Mouse (Mus musculus) hindbrain, embryonic 12.5 days (tissue): ENCODE data around the gene Zfp541. TPM values are rescaled to one million over a fixed set of nuclear protein-coding genes. Genes with fewer than 3 reads are reported as not detected.

Experiments
- ATAC-seq: fragments of 200-750 bp; cut with Nextera tagmentation; 2 replicates; pipeline ENCODE4 v1.8.0; 2017; ENCODE audit warnings: moderate TSS enrichment; ENCODE audit not compliant: low FRiP score
- H3K27ac ChIP-seq: fragments of 300-500 bp; sonication (generic); 2 replicates; pipeline ENCODE4 v1.5.1; 2016; ENCODE audit warnings: mild to moderate bottlenecking
- H3K27me3 ChIP-seq: fragments of 300-500 bp; sonication (generic); 2 replicates; pipeline ENCODE4 v1.6.1; 2016; ENCODE audit warnings: mild to moderate bottlenecking
- H3K36me3 ChIP-seq: fragments of 300-500 bp; sonication (generic); 2 replicates; pipeline ENCODE4 v1.6.1; 2016; ENCODE audit warnings: mild to moderate bottlenecking
- H3K4me1 ChIP-seq: fragments of 300-500 bp; sonication (generic); 2 replicates; pipeline ENCODE4 v1.6.1; 2016
- H3K4me2 ChIP-seq: fragments of 300-500 bp; sonication (generic); replicated peaks from 2 replicates; pipeline ENCODE4 v1.6.1; 2016; ENCODE audit warnings: mild to moderate bottlenecking
- H3K4me3 ChIP-seq: fragments of 300-500 bp; sonication (generic); 2 replicates; pipeline ENCODE4 v1.5.1; 2016; ENCODE audit warnings: mild to moderate bottlenecking
- H3K9ac ChIP-seq: fragments of 300-500 bp; sonication (generic); 2 replicates; pipeline ENCODE4 v1.6.1; 2016; ENCODE audit warnings: mild to moderate bottlenecking, moderate library complexity
- H3K9me3 ChIP-seq: fragments of 300-500 bp; sonication (generic); replicated peaks from 2 replicates; pipeline ENCODE4 v1.6.1; 2016; ENCODE audit warnings: mild to moderate bottlenecking
- WGBS: fragments of 180-500 bp; shearing (Covaris S2); methylation state at CpG from one replicate; pipeline ENCODE4 v1.1.7; 2016; 5-methylcytosine and 5-hydroxymethylcytosine counted together
- polyA plus RNA-seq: library from polyadenylated mRNA; unstranded; fragments of >200 nt; fragmentation: Nextera tagmentation; extraction: Ambion mirVana; gene quantifications from 2 replicates; pipeline ENCODE4 v1.2.1, GENCODE M21; 2016

The Zfp541 gene
- polyA plus RNA-seq, 1 experiment from 2014 or later, result 0.05 TPM

DNA sequence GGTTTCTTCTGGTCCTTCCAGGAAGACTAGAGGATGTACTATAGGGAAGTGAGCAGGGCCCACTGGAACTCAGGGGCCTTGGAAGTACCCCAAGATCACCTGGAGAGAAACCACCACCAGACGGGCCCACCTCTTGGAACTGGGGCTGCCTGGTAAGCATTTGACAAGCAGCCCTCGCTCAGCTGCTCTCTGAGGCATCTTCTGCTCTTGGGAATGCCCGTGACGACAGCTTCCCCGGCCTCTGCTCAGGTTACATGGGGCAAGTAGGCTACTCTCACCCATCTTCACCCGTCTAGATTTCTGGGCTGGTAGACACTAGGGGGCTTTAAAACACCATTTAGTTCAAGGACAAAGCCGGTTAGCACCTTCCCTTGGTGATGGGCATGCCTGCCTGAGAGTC, 39.5 kb downstream of the Zfp541 start:
- Histone ChIP-seq H3K27ac (no peak overlapping the region), H3K4me2 (no peak overlapping the region), H3K4me1 (peaks cover 46% of the 10 kb centered on the region), H3K27me3 (0 out of 2 replicates have a peak, but pooled peaks cover 4% of the 10 kb centered on the region), H3K9ac (no peak overlapping the region), H3K36me3 (peaks cover 20% of the 10 kb centered on the region; the same call in 1 of the 2 replicates), H3K4me3 (no peak overlapping the region), H3K9me3 (no peaks in the 10 kb centered on the region)
- no peak for ATAC-seq
- 76% methylated on average over 7 of the region's 7 CpGs for WGBS

DNA sequence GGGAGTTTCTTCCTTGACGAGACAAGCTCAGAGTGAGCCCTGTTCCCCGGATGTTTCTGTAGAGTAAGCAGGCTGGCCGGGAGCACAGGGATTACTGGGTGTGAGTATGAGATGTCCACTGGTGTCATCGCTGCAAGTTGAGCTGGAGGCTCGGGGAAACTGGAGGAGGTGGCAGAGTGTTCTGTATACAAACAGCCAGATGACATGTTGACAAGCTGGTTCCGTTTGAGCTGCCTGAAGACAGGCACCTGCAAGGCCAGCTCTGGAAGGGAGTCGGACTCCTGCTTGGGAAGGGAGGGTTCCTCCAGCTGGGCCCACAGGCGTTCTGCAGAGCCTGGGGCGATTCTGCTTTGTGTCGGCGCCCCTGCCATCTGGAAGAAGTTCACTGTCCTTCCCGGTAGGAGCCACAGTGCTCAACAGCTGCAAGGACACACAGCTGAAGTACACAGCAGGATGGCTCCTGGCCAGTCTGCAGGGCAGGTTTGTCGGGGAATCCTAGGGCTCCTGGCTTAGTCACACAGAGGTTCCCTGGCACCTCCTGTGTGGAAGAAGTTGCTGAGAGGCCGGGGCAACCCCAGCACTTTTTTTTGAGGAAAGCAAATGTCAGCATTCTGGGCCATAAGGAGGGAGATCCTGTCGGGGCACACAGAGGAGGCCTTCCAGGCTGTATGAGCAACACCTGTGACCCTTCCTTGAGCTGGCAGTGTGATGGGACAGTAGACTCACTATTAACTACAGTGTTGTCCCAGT, 40.3 kb downstream of the Zfp541 start:
- Histone ChIP-seq H3K9me3 (no peaks in the 10 kb centered on the region), H3K4me1 (peaks cover 46% of the 10 kb centered on the region), H3K9ac (0 out of 2 replicates have a peak overlapping the region, but pooled peaks have one; percentile 33), H3K27me3 (no peaks in the 10 kb centered on the region), H3K4me2 (no peak overlapping the region), H3K27ac (no peak overlapping the region), H3K36me3 (peaks cover 20% of the 10 kb centered on the region; the same call in 1 of the 2 replicates), H3K4me3 (no peak overlapping the region)
- 71% methylated on average over 15 of the region's 15 CpGs for WGBS
- ATAC-seq, result no peak

DNA sequence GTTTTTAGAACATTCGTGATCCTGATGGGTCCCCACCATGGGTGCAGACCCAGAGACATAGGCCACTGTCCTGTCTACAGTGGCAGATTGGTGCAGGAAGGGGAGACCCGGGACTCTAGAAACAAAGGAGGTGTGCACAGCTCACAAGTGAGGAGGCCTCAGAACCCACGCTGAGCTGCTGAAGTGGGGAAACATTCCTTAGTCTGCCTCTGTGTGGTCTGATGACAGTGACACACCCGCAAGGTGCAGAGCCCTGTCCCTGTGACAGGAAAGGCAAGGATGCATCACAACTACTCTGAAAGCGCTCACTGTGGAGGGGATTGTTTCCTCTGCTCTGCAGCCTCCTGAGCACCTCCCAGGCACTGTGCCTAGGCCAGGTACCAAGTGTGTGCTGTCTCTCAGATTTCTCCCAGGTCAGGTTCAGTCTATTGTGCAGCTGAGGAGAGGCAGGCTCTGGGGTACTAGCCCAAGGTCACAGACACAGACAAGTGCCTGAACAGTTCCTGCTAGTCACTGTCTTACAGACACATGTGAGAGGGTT, 41.1 kb downstream of the Zfp541 start:
- Histone ChIP-seq H3K27me3 (no peaks in the 10 kb centered on the region), H3K4me3 (no peak overlapping the region), H3K4me2 (no peak overlapping the region), H3K9me3 (no peaks in the 10 kb centered on the region), H3K4me1 (peaks cover 46% of the 10 kb centered on the region), H3K9ac (peak overlapping the region; percentile 19; the same call in 1 of the 2 replicates), H3K27ac (peak overlapping the region; percentile 73), H3K36me3 (peaks cover 28% of the 10 kb centered on the region)
- 85% methylated on average over 5 of the region's 5 CpGs for WGBS
- no peak for ATAC-seq

DNA sequence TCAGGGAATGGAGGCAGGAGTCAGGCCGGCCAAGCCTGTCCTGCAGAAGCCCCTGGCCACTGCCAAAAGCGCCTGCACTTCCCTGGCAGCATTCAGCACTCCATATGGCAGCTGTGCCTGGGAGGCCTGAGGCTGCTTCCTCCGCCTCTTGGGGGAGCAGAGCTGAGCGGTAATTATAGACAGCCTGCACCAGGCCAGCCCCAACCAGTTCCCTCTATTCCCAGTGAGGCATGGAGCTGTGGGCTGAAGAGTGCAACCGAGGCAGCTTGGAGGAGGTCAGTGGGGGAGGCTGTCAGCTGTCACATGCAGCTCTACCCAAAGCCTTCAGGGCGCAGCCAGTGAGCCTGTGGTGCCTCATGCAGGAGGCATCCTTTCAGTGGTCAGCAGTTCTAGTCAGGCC, 42.1 kb downstream of the Zfp541 start:
- WGBS, result 59% methylated on average over 6 of the region's 6 CpGs
- H3K27ac ChIP-seq, result peak overlapping the region; percentile 73
- peaks cover 38% of the 10 kb centered on the region for H3K36me3 ChIP-seq
- no peak overlapping the region for H3K4me3 ChIP-seq
- no peak overlapping the region for H3K4me2 ChIP-seq
- ATAC-seq, result peak; percentile 73
- no peaks in the 10 kb centered on the region for H3K9me3 ChIP-seq
- H3K9ac ChIP-seq, result 0 out of 2 replicates have a peak overlapping the region, but pooled peaks have one; percentile 19
- H3K27me3 ChIP-seq, result no peaks in the 10 kb centered on the region
- peaks cover 46% of the 10 kb centered on the region for H3K4me1 ChIP-seq

DNA sequence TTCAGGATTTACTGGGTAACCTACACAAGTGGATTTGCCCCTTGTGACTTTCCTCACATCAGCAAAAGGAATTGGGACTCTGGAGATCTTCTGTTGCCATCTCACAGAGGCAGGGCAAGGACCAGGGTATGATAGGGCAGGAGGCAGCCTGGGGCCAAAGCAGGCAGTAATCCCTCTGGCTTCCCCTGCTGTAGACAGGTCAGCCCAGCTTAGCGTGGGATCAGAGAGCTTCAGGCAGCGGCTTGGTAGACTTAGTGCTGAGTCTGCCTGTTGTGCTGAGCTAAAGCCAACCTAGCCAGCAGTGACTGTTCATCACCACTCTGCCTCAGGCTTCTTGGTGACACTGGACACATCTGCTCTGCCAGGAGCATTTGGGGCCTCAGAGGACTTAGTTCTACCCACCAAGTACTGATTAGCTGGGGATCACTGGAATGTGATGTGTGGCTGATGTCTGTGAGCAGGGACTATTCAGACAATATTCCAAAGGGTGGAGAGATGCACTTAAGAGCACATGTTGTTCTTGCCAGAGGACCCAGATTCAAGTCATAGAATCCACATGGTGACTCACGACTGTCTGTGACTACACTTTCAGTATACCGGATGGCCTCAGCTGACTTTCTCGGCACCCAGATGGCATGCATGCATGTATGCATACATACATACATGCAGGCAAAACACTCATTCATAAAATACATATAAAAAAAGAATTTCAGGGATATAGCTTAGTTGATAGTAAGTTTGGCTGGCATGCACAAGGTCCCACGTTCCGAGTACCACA, 43.2 kb downstream of the Zfp541 start:
- Histone ChIP-seq H3K27me3 (no peaks in the 10 kb centered on the region), H3K4me3 (no peak overlapping the region), H3K4me1 (peaks cover 35% of the 10 kb centered on the region), H3K9me3 (no peaks in the 10 kb centered on the region), H3K9ac (no peak overlapping the region), H3K27ac (peak overlapping the region; percentile 73), H3K4me2 (no peak overlapping the region), H3K36me3 (peaks cover 48% of the 10 kb centered on the region)
- no peak for ATAC-seq
- 92% methylated on average over 7 of the region's 7 CpGs for WGBS

DNA sequence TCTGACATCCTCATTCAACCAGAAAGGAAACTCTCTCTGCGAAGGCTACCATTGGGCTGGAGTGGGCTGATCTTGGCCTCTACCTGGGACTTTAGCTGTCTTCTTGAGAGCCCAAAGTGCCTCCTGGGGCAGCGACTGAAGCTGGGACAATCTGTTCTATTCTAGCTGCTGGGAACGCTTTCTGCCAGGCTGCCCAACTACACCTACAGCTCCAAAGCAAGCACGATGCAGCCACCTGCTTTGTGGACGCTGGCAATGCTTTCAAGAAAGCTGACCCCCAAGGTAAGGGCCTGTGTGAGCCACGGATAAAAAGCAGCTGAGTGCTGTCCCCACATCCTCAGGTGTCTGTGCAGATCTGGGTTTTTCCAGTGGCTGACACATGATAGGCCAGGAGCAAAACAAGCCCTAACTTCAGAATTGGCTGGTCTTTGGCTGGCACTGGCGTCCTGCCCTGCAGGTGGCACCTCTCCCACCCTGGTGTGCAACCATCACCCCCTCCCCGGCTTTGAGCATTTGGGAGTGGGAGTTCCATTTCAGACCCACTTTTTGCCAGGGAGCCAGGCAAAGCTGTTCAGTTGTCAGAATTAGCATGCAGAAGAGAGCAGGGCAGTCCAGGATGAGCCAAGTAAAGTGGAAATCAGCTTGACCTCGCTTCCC, 47.4 kb downstream of the Zfp541 start:
- H3K36me3 ChIP-seq, result peaks cover 76% of the 10 kb centered on the region
- no peak overlapping the region for H3K9ac ChIP-seq
- H3K4me2 ChIP-seq, result no peak overlapping the region
- no peak for ATAC-seq
- 93% methylated on average over 9 of the region's 9 CpGs for WGBS
- H3K27me3 ChIP-seq, result no peaks in the 10 kb centered on the region
- H3K4me3 ChIP-seq, result no peak overlapping the region
- H3K4me1 ChIP-seq, result peaks cover 9% of the 10 kb centered on the region
- H3K27ac ChIP-seq, result no peak overlapping the region
- no peaks in the 10 kb centered on the region for H3K9me3 ChIP-seq

DNA sequence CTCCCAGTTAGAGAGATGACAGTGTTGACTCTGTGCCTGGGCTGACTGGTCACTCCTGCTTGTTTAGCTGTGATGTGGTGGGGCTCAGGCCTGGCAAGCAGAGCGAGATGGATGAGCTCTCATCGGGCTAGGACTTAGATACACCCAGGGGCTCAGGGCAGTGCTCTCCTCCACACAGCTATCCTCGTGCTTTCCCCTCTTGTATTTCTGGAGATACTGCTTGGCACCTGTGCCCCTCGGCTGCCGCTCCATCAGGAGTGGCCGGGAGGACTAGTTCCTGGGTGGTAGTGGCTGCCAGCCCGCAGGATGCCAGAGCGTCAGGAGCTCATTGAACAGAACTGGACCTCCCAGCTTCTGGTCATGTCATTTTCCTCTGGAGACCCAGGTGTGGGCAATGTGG, 48.5 kb downstream of the Zfp541 start:
- no peaks in the 10 kb centered on the region for H3K27me3 ChIP-seq
- 92% methylated on average over 8 of the region's 8 CpGs for WGBS
- H3K9me3 ChIP-seq, result no peaks in the 10 kb centered on the region
- peaks cover 82% of the 10 kb centered on the region for H3K36me3 ChIP-seq
- H3K4me1 ChIP-seq, result no peaks in the 10 kb centered on the region
- H3K4me2 ChIP-seq, result no peak overlapping the region
- no peak overlapping the region for H3K27ac ChIP-seq
- no peak for ATAC-seq
- H3K9ac ChIP-seq, result no peak overlapping the region
- no peak overlapping the region for H3K4me3 ChIP-seq

DNA sequence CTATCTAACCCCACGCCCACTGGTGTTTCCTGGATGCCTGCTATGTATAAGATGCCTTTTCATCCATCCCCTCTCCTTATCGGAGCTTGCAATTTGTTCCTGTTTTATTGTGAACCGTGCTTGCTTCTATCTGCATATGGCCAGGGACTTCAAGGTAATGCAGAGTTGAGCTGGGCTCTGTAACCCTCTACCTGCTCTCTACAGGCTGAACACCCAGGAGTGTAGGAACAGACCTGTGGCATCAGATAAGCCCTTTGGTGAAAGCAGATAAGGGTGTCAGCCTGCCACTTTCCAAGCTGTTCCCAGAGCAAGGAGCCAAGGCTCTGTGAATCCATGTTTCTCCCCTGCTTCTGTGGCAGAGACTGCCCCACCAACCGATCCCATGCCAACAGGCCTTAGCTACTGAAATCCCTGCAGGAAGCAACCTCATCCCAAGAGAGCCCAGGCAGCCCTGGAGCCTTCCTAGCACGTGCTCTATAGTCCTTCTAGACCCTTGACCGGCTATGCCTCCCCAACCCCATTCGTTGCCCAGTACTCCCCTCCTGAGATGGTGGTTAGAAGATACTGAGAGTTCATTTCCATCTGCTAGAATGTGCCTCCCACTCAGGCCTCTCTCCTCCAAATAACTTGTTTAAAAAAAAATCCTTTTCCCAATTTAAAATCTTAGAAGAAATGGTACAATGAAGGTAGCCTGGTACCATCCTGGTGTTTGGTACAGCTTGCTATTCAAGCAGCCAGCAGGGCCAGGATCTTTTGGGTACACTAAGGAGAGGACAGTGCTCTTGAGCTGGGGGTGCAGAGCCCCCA, 49.9 kb downstream of the Zfp541 start:
- Histone ChIP-seq H3K9me3 (no peaks in the 10 kb centered on the region), H3K9ac (no peak overlapping the region), H3K36me3 (peaks cover 95% of the 10 kb centered on the region), H3K27me3 (no peaks in the 10 kb centered on the region), H3K4me3 (no peak overlapping the region), H3K4me2 (no peak overlapping the region), H3K4me1 (no peaks in the 10 kb centered on the region), H3K27ac (no peak overlapping the region)
- ATAC-seq, result no peak
- WGBS, result 94% methylated on average over 7 of the region's 7 CpGs

DNA sequence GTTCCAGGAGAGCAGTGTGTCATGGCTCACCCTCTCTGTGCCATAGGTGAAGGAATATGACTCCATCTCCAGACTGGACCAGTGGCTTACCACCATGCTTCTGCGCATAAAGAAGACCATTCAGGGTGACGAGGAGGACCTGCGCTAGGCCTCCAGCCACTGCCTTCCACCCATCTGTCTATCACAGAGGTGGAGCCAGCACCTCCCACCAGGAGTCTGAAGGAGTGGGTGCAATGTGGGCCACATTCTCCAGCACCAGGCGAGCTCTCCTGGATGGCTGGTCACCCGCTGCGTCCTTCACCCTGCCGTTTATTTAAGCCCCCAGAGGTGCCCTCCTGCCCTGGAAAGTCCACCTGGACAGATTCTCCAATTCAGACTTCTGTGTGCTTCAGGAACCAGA, 54.8 kb downstream of the Zfp541 start:
- no peak overlapping the region for H3K27ac ChIP-seq
- no peaks in the 10 kb centered on the region for H3K27me3 ChIP-seq
- peaks cover 13% of the 10 kb centered on the region for H3K4me1 ChIP-seq
- no peak overlapping the region for H3K9ac ChIP-seq
- no peak overlapping the region for H3K4me2 ChIP-seq
- ATAC-seq, result no peak
- no peaks in the 10 kb centered on the region for H3K9me3 ChIP-seq
- H3K36me3 ChIP-seq, result peaks cover 63% of the 10 kb centered on the region
- WGBS, result 94% methylated on average over 7 of the region's 7 CpGs
- H3K4me3 ChIP-seq, result no peak overlapping the region

DNA sequence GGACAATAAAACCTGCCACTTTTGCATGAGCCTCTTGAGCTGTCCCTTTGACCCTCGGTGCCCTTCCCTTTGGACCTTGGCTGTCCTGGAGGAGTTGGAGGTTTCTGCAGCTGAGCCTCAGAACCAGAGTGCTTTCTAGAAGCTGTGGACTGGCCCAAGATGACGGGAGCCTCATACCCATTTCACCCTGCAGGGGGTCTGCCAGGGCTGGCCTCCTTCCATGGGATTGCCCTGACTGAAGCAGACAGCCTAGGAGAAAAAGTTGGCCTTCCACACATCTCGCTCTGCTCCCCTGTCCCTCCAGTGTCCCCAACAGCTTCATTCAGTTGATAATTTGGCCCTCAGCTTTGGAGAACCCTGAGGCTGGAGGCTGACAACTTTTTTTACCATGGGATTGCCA, 55.5 kb downstream of the Zfp541 start:
- Histone ChIP-seq H3K27me3 (no peaks in the 10 kb centered on the region), H3K4me3 (no peak overlapping the region), H3K4me1 (peaks cover 13% of the 10 kb centered on the region), H3K9me3 (no peaks in the 10 kb centered on the region), H3K9ac (no peak overlapping the region), H3K4me2 (no peak overlapping the region), H3K36me3 (peaks cover 56% of the 10 kb centered on the region), H3K27ac (no peak overlapping the region)
- WGBS, result 78% methylated on average over 3 of the region's 3 CpGs
- no peak for ATAC-seq

DNA sequence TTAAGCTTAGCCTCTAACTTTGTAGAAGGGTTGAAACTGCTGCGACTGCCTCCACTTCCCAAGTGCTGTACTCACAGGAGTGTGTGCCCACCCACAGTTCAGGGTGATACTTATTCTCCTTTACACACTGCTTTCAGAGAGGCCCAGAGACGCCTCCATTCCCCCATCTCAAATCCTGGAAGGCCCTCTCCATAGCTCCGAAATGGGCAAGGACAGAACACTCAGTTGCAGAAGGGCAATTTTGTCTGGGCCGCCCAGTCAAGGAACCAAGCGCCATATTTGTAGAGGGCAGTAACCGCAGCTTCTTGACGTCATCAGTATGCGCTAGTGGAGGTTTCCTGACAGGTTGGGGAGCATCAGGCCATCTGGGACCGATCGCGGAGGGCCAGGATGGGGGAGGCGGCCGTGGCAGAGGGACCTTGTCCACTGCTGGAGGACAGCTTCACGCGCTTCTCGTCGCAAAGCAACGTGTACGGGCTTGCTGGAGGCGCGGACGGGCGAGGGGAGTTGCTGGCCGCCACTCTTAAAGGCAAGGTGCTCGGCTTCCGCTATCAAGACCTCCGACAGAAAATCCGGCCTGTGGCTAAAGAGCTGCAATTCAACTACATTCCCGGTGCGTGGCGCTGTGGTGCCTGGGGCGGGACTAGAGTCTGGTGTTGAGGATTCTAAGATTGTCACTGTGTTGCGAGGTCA, 58.1 kb downstream of the Zfp541 start, which contains the start of gene Kptn:
Gene Kptn (plus strand): TSS at position 327 of the 693 bp plus-strand sequence.
- peak within 1 kb of the TSS; percentile 77 for H3K9ac ChIP-seq
- peak within 1 kb of the TSS; percentile 54 for H3K4me2 ChIP-seq
- H3K4me1 ChIP-seq, result peaks cover 13% of the 10 kb centered on the region
- no peaks in the 10 kb centered on the region for H3K9me3 ChIP-seq
- peaks cover 30% of the 10 kb centered on the region for H3K36me3 ChIP-seq
- peak within 1 kb of the TSS; percentile 72 for H3K4me3 ChIP-seq
- H3K27ac ChIP-seq, result peak within 1 kb of the TSS; percentile 91
- 2% methylated on average over 33 of the region's 33 CpGs for WGBS
- peak; percentile 90 for ATAC-seq
- no peaks in the 10 kb centered on the region for H3K27me3 ChIP-seq
